Mouse (Mus musculus): ENCODE results near the gene Rnf5. TPM values are rescaled to one million over a fixed set of nuclear protein-coding genes. Genes with fewer than 3 reads are reported as not detected.

Gene Rnf5
- total RNA-seq, 4 experiments from 2014 or later = 74.7 to 84.0 (median 76.3) TPM

GRCm38 (mm10) chr17:34586796-34587422, 16.6 kb downstream of the Rnf5 start:
- DNase-seq (ENCODE audit: low spot score in 2 of 2) = peak; percentile 88 to 89

- DNase-seq (ENCODE audit: low spot score in 2 of 2) = no peak
These were observed 17.4 kb downstream of the Rnf5 start for GRCm38 (mm10) chr17:34585877-34586771.

- no peak for DNase-seq (ENCODE audit: low spot score in 2 of 2)
These were observed 18.4 kb downstream of the Rnf5 start for GRCm38 (mm10) chr17:34585121-34585520.

- no peak for DNase-seq (ENCODE audit: low spot score in 2 of 2)
These were observed 19.7 kb downstream of the Rnf5 start for GRCm38 (mm10) chr17:34583819-34584218.

- DNase-seq (ENCODE audit: low spot score in 2 of 2) = no peak
These were observed 20.1 kb downstream of the Rnf5 start for GRCm38 (mm10) chr17:34583397-34583796.

- DNase-seq (ENCODE audit: low spot score in 2 of 2) = no peak
These were observed 21.0 kb downstream of the Rnf5 start for GRCm38 (mm10) chr17:34582528-34582927.

GRCm38 (mm10) chr17:34578070-34578469, 25.4 kb downstream of the Rnf5 start:
- no peak for DNase-seq (ENCODE audit: low spot score in 2 of 2)

GRCm38 (mm10) chr17:34576577-34576976, 26.9 kb downstream of the Rnf5 start:
- no peak for DNase-seq (ENCODE audit: low spot score in 2 of 2)

GRCm38 (mm10) chr17:34572361-34572760, 31.1 kb downstream of the Rnf5 start:
- no peak for DNase-seq (ENCODE audit: low spot score in 2 of 2)

GRCm38 (mm10) chr17:34571875-34572274, 31.6 kb downstream of the Rnf5 start:
- DNase-seq (ENCODE audit: low spot score in 2 of 2) = no peak

GRCm38 (mm10) chr17:34569919-34570318, 33.6 kb downstream of the Rnf5 start:
- DNase-seq (ENCODE audit: low spot score in 2 of 2) = no peak

GRCm38 (mm10) chr17:34568421-34568820, 35.1 kb downstream of the Rnf5 start:
- no peak for DNase-seq (ENCODE audit: low spot score in 2 of 2)

- DNase-seq (ENCODE audit: low spot score in 2 of 2) = no peak
These were observed 36.2 kb downstream of the Rnf5 start for GRCm38 (mm10) chr17:34567311-34567710.

- no peak for DNase-seq (ENCODE audit: low spot score in 2 of 2)
These were observed 38.7 kb downstream of the Rnf5 start for GRCm38 (mm10) chr17:34564796-34565195.

- no peak for DNase-seq (ENCODE audit: low spot score in 2 of 2)
These were observed 39.5 kb downstream of the Rnf5 start, which contains the start of gene Notch4 for GRCm38 (mm10) chr17:34564003-34564421. Gene Notch4, plus strand, starts transcription at chr17:34564268.

GRCm38 (mm10) chr17:34563354-34563753, 40.1 kb downstream of the Rnf5 start:
- DNase-seq (ENCODE audit: low spot score in 2 of 2) = no peak

- DNase-seq (ENCODE audit: low spot score in 2 of 2) = no peak
These were observed 40.9 kb downstream of the Rnf5 start for GRCm38 (mm10) chr17:34562595-34562994.

- DNase-seq (ENCODE audit: low spot score in 2 of 2) = no peak
These were observed 42.3 kb downstream of the Rnf5 start for GRCm38 (mm10) chr17:34561200-34561599.

- DNase-seq (ENCODE audit: low spot score in 2 of 2) = no peak
These were observed 43.1 kb downstream of the Rnf5 start for GRCm38 (mm10) chr17:34560438-34560837.

GRCm38 (mm10) chr17:34559895-34560294, 43.6 kb downstream of the Rnf5 start:
- DNase-seq (ENCODE audit: low spot score in 2 of 2) = no peak

GRCm38 (mm10) chr17:34559116-34559515, 44.4 kb downstream of the Rnf5 start:
- no peak for DNase-seq (ENCODE audit: low spot score in 2 of 2)

GRCm38 (mm10) chr17:34557411-34557810, 46.1 kb downstream of the Rnf5 start:
- DNase-seq (ENCODE audit: low spot score in 2 of 2) = no peak

GRCm38 (mm10) chr17:34556406-34556805, 47.1 kb downstream of the Rnf5 start:
- DNase-seq (ENCODE audit: low spot score in 2 of 2) = no peak
